Mouse (Mus musculus): Measurements from ENCODE around the gene Lce1e.

Gene Lce1e

DNA sequence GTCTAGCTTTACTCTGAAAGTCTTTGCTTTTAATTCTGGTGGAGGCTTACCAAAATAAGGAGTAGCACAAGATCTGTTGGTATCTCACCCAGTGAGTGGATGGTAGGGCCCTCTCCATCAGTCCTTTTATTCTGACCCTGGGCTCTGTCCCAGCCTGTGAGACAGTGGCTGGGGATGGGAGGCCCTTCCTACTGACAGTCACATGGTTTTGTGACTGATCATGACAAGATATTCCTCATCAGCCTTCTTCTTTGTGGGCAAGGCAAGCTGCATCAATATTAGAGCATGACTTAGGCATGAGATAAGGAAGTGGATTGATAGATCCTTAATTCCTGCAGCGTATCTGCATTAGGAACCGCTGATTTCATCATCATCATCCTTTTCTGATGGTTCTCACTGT lies at the start of gene Lce1e:
Gene Lce1e, minus strand, starts transcription at position 101 of the 400 bp plus-strand sequence.
- DNase-seq (ENCODE audit: low spot score in 2 of 2) = no peak

DNA sequence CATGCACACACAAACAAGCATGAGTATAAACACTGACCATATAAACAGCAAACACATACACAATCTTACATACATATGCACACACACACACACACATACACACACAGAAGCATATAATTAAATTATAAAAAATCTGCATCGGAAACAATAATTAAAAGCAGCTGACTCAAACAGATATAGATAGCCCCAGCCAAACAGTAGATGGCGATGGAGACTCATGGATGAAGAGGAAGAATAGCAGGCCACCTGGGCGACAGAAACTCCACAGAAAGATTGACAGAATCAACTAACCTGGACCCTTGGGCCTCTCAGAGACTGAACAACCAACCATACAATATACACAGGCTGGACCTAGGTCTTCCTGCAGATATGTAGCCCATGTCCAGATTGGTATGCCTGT lies 44.3 kb upstream of the Lce1e start:
- DNase-seq (ENCODE audit: low spot score in 2 of 2) = no peak

DNA sequence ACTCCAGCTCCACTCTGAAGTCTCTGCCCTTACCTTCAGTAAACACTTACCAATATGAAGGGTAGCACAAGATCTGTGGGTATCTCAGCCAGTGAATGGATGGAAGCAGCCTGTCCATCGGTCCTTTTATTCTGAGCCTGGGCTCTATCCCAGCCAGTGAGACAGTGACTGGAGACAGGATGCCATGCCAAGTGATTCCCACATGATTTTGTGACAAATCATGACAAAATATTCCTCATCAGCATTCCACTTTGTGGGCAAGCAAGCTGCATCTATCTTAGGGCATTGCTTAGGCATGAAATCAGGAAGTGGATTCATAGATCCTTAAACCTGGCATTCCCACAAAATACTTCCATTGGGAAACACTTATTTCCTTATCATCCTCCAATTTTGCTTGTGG lies 43.4 kb upstream of the Lce1e start, which contains the start of gene Lce1g:
Gene Lce1g, minus strand, starts transcription at position 101 of the 400 bp plus-strand sequence.
- DNase-seq (ENCODE audit: low spot score in 2 of 2) = no peak

DNA sequence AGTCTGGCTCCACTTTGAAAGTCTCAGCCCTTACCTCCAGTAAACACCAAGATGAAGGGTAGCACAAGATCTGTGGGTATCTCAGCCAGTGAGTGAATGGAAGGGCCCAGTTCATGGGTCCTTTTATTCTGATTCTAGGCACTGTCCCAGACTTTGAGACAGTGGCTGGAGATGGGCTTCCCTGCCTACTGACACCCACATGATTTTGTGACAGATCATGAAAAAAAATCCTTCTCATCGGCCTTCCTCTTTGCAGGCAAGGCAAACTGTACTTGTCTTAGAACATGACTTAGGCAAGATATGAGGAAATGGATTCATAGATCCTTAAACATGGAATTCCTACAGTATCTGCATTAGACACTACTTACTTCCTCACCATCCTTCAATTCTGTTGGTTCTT lies 30.1 kb upstream of the Lce1e start, which contains the start of gene Gm38119:
Gene Gm38119, minus strand, starts transcription at position 101 of the 400 bp plus-strand sequence.
- no peak for DNase-seq (ENCODE audit: low spot score in 2 of 2)

DNA sequence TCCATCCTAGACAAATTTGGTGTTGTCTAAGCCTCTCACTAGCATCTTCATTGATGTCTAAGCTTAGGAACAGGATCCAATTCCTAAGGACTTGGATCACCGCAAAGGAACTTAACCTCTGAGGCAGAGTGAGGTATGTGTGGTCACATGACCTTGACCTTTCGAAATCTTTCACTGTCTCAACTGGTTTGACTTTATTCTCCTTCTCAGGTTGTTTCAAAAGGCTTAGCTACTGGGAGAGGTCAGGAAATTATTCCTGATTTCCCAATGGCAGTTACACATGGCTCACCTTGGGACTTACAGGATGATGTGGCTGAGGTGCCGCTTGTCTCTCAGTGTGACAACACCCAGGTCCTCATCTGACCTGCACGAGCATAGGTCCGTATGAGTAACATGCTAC lies 13.8 kb upstream of the Lce1e start:
- no peak for DNase-seq (ENCODE audit: low spot score in 2 of 2)

DNA sequence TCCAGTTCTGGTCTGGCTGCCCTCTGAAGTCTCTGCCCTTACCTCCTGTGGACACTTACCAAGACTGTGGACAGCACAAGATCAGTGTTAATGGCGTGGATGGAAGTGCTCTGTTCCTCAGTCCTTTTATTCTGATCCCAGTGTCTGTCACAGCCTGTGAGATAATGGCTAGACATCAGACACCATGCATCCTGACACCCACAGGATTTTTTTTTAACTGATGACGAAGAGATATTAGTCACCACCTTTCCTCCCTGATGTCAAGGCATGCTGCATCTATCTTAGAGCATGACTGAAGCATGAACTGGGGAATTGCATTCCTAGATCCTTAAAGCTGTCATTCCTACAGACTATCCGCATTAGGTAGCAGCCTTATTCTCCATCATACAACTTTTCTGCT lies 11.4 kb upstream of the Lce1e start, which contains the start of gene Lce1f:
Gene Lce1f, minus strand, starts transcription at position 101 of the 400 bp plus-strand sequence.
- no peak for DNase-seq (ENCODE audit: low spot score in 2 of 2)

DNA sequence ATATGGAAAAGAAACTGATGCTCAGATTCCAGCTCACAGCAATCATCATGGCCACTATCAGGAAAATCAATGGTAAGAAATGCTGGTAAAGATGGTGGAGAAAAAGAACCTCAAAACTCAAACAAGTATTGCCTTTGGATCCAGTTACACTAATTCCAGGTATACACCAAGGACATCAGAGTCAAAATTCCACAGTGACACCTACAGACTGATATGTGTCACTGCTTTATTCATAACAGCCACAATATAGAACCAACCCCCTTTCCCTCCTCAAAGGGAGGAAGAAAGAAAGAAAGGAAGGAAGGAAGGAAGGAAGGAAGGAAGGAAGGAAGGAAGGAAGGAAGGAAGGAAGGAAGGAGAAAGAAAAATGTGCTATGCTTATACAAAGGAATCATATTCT lies 6.2 kb upstream of the Lce1e start:
- DNase-seq (ENCODE audit: low spot score in 2 of 2) = no peak

DNA sequence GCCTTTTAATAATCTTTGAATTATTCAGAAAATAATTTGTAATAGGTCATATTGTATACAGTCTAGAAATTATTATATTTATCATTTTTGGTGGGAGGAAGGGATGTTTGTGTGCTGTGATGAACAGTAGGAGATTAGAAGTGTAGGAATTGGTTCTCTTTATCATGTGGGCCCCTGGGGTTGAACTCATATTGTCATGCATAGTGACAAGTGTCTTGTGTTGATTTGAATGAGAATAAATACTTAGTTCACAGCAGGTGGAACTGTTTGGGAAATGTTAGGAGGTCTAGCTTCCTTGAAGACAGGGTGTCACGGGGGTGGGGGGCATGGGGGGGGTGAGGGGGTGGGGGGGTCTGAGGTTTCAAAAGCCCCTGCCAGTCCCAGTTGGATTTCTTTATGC lies 14.3 kb downstream of the Lce1e start:
- no peak for DNase-seq (ENCODE audit: low spot score in 2 of 2)

DNA sequence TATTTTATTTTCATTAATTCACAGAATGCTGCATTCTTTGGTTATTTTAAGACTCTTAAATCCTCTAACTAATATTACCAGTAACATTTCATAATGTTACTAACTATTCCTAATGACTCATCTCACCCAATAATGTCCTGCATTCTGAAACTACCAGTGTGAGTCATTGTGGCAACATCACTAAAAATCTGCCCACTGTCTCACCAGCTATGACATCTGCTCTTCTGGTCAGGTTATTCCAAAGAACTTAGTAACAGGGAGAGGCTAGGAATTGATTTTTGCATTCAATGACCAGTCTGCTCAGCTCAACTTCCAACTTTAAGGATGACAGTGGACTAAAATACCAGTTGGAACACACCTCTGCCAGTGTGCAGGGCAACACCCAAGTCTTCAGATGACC lies 17.2 kb downstream of the Lce1e start:
- no peak for DNase-seq (ENCODE audit: low spot score in 2 of 2)

DNA sequence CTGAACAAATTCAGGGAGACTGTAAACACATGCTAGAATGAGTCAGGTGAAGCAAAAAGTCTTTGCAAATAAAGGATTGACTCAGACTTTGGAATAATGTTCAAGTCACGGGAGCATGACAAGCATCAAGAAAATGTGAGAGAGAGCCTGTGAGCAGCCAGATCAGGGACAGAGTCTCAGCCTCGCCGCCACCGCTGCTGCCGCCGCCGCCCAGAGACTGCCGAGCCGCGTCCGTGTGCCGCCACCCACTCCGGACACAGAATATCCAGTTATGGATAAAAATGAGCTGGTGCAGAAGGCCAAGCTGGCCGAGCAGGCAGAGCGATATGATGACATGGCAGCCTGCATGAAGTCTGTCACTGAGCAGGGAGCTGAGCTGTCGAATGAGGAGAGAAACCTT lies 19.7 kb downstream of the Lce1e start:
- peak; percentile 5 to 58 for DNase-seq (ENCODE audit: low spot score in 2 of 2)

DNA sequence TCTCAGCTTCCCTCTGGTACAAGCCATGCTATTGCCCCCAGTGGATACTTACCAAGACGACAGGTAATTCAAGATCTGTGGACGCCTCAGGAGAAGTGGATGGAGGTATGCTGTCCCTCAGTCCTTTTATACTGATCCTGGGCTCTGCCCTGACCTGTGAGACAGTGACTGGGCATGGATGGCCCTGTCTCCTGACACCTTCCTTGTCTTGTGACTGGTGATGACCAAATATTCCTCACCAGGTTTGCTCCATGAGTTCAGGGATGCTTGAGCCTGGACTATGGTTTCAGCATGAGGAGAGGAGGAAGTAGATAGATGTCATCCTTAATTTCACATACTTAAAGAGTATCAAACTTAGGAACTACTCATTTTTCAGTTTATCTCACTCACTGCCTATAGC lies 21.8 kb downstream of the Lce1e start, which contains the start of gene Lce1d:
Gene Lce1d, minus strand, starts transcription at position 101 of the 400 bp plus-strand sequence.
- no peak for DNase-seq (ENCODE audit: low spot score in 2 of 2)

DNA sequence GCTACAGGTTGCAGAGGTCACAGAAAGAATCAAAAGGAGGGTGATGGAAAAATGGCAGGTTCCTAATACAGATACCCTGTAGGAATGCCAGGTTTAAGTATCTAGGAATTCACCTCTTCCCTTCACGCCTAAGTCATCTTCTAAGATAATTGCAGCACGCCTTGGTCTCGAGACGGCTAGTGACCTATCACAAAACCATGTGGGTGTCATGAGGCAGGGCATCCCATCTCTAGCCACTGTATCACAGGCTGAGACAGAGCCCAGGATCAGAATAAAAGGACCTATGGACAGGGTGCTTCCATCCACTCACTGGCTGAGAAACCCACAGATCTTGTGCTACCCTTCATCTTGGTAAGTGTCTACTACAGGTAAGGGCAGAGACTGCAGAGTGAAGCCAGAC lies 29.9 kb downstream of the Lce1e start, which contains the start of gene Lce1c:
Gene Lce1c, plus strand, starts transcription at position 301 of the 400 bp plus-strand sequence.
- no peak for DNase-seq (ENCODE audit: low spot score in 2 of 2)

DNA sequence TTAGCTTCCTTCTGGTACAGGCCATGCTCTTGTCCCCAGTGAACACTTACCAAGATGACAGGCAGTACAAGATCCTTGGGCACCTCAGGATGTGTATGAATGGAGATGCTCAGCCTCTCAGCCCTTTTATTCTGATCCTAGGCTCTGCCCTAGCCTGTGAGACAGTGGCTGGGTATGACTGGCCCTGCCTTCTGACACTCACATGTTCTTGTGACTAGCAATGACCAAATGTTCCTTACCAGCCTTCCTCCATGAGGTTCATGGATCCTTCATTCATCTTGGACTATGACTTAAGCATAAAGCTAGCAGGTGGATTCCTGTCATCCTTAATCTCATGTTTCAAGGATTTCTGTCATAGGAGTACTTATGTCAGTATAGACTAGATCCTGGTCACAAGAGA lies 38.7 kb downstream of the Lce1e start, which contains the start of gene Lce1a2:
Gene Lce1a2, minus strand, starts transcription at position 101 of the 400 bp plus-strand sequence.
- no peak for DNase-seq (ENCODE audit: low spot score in 2 of 2)
